Mouse (Mus musculus): Measurements from ENCODE around the gene Prkn.

GRCm38 (mm10) chr17:11402225-11402875 is 562.2 kb downstream of the Prkn start:
- TF ChIP-seq CTCF (IDR thresholded peaks at IDR 0.05; ENCODE audit: low read depth, low read length) (no peak), TAL1 (conservative IDR thresholded peaks at IDR 0.05; ENCODE audit: low read depth, low read length) (no peak)

Measured in G1E (cell line).